Mouse (Mus musculus): Measurements from ENCODE around the gene Gm10322. TPM values are rescaled to one million over a fixed set of nuclear protein-coding genes. Genes with fewer than 3 reads are reported as not detected.

The Gm10322 gene
- total RNA-seq (2014; rRNA removed) (not detected in 2 replicates), polyA plus RNA-seq (2015; fragmentation: Nextera tagmentation; extraction: Ambion mirVana) (not detected in 2 replicates)

DNA sequence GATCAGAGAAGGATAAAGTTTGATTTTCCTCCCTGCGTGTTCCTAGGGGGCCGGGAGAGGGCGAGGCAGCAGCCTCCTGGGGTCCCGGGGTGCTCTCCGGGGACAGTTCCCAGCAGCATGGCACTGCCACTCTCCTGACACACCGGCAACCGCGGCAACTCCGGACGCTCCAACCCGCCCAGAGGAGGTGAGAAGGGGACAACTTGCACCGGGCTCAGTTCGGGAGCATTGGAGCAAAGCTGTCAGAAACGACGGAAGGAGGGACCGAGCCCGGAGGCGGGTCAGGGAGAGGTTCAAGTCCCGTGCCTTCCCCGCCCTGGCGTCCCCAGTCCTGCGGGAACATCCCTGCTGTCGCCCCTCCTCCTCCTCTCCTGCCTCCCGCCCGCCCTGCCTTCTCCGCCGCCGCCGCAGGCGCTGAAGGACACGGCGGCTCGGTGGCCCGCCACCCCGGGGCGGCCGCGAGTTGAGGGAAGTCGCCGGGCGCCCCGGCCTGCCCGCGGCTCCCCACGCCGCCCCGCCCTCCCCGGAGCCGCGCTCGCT lies at the start of gene Gm10322:
TSS of gene Gm10322 (plus strand) at position 83 of the 540 bp plus-strand sequence.
- Histone ChIP-seq H3K4me3 (ENCODE audit: low read depth, low read length) (peak within 1 kb of the TSS; percentile 96), H3K9ac (peak within 1 kb of the TSS; percentile 87), H3K4me2 (ENCODE audit: low read depth) (peak within 1 kb of the TSS; percentile 78), H3K36me3 (ENCODE audit: insufficient read depth) (no peaks in the 10 kb centered on the region), H3K9me3 (ENCODE audit: low read length) (no peaks in the 10 kb centered on the region), H3K27ac (ENCODE audit: low read depth, low read length) (peak within 1 kb of the TSS; percentile 88), H3K4me1 (ENCODE audit: insufficient read depth) (peaks cover 15% of the 10 kb centered on the region; the same call in 1 of the 2 replicates), H3K27me3 (ENCODE audit: insufficient read depth, low read length) (no peaks in the 10 kb centered on the region)
- TF ChIP-seq CTCF (IDR thresholded peaks at IDR 0.05; ENCODE audit: low read depth): peak; percentile 39
- 0% methylated on average over 41 of the region's 51 CpGs for WGBS
- peak; percentile 59 for DNase-seq
- peak; percentile 81 for ATAC-seq

GRCm38 (mm10) chr10:59566968-59567367 lies 48.9 kb upstream of the Gm10322 start:
- Histone ChIP-seq H3K27ac (ENCODE audit: low read depth, low read length) (0 out of 2 replicates have a peak overlapping the region, but pooled peaks have one; percentile 57), H3K27me3 (ENCODE audit: insufficient read depth, low read length) (no peaks in the 10 kb centered on the region), H3K4me2 (ENCODE audit: low read depth) (no peak overlapping the region), H3K4me1 (ENCODE audit: insufficient read depth) (no peaks in the 10 kb centered on the region), H3K9ac (no peak overlapping the region), H3K9me3 (ENCODE audit: low read length) (no peaks in the 10 kb centered on the region), H3K36me3 (ENCODE audit: insufficient read depth) (no peaks in the 10 kb centered on the region), H3K4me3 (ENCODE audit: low read depth, low read length) (no peak overlapping the region)
- TF ChIP-seq CTCF (IDR thresholded peaks at IDR 0.05; ENCODE audit: low read depth): no peak
- DNase-seq: no peak
- WGBS: 81% methylated on average over 13 of the region's 13 CpGs
- ATAC-seq: peak; percentile 68

DNA sequence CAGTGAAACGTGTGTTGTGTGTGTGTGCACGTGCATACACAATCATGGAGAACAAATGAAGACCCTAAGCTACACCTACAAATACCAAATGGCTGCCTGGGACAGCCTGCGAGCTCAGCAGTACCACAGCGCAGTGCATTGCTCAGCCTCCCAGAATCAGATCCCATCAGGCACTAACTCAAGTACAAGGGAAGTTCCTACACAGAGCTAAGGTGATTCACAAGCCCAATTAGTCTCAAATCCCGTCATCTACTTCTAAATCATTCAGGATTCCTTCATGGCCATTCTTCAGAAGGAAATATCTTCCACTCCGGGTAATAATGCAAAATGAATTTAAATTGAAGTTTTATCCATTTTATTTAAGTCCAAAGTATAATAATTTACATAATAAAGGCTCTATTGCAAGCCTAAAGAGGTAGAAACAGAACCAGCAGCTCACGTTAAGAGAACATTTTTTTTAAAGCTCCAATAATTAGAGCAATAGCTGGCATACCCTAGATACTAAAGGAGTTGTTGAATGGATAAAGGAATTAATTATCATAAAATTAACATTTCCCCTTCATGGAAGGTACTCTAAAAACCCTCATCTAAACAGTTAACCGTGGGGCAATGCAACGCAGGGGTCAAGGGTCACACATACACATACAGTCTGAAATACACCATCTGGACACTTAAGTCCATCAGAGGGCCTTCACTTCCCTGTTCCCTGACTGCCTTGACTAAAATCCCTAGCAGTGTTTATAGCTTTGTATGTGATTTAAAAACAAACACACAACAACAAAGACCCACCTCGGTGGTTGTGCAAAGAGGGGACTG lies 47.0 kb upstream of the Gm10322 start:
- Histone ChIP-seq H3K27ac (ENCODE audit: low read depth, low read length) (peak overlapping the region; percentile 40; the same call in 1 of the 2 replicates), H3K36me3 (ENCODE audit: insufficient read depth) (no peaks in the 10 kb centered on the region), H3K27me3 (ENCODE audit: insufficient read depth, low read length) (no peaks in the 10 kb centered on the region), H3K4me3 (ENCODE audit: low read depth, low read length) (no peak overlapping the region), H3K4me1 (ENCODE audit: insufficient read depth) (no peaks in the 10 kb centered on the region), H3K4me2 (ENCODE audit: low read depth) (no peak overlapping the region), H3K9ac (no peak overlapping the region), H3K9me3 (ENCODE audit: low read length) (peaks cover 6% of the 10 kb centered on the region; the same call in 1 of the 2 replicates)
- no peak; the same call in 1 of the 2 replicates for ATAC-seq
- no peak for TF ChIP-seq CTCF (IDR thresholded peaks at IDR 0.05; ENCODE audit: low read depth)
- WGBS: 23% methylated on average over 10 of the region's 10 CpGs
- DNase-seq: no peak

DNA sequence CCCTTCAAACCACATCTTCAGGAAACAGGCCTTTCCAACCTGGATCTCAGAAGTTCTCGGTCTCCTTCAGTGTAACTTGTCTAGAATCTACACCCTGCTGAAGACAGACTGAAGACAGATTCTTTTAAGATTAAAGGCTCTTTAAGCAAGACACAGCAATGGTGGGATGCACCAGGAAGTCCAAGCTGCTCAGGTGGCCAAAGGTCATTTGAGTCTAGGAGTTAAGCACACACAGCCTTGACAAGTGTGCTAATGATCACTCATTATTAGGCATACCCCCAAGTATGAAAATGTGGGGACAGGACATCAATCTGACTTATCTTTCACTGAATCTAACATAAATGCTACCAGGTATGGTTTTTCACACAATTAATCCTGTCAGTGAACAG lies 46.4 kb upstream of the Gm10322 start:
- Histone ChIP-seq H3K4me1 (ENCODE audit: insufficient read depth) (no peaks in the 10 kb centered on the region), H3K27me3 (ENCODE audit: insufficient read depth, low read length) (no peaks in the 10 kb centered on the region), H3K9me3 (ENCODE audit: low read length) (peaks cover 6% of the 10 kb centered on the region; the same call in 1 of the 2 replicates), H3K36me3 (ENCODE audit: insufficient read depth) (no peaks in the 10 kb centered on the region), H3K4me3 (ENCODE audit: low read depth, low read length) (no peak overlapping the region), H3K4me2 (ENCODE audit: low read depth) (no peak overlapping the region), H3K27ac (ENCODE audit: low read depth, low read length) (no peak overlapping the region), H3K9ac (no peak overlapping the region)
- ATAC-seq: no peak
- no peak for DNase-seq
- 67% methylated on average over 1 of the region's 1 CpGs for WGBS
- no peak for TF ChIP-seq CTCF (IDR thresholded peaks at IDR 0.05; ENCODE audit: low read depth)

GRCm38 (mm10) chr10:59570360-59570759 lies 45.5 kb upstream of the Gm10322 start:
- Histone ChIP-seq H3K4me1 (ENCODE audit: insufficient read depth) (no peaks in the 10 kb centered on the region), H3K4me2 (ENCODE audit: low read depth) (no peak overlapping the region), H3K9me3 (ENCODE audit: low read length) (peaks cover 6% of the 10 kb centered on the region; the same call in 1 of the 2 replicates), H3K4me3 (ENCODE audit: low read depth, low read length) (no peak overlapping the region), H3K36me3 (ENCODE audit: insufficient read depth) (no peaks in the 10 kb centered on the region), H3K9ac (no peak overlapping the region), H3K27ac (ENCODE audit: low read depth, low read length) (no peak overlapping the region), H3K27me3 (ENCODE audit: insufficient read depth, low read length) (no peaks in the 10 kb centered on the region)
- DNase-seq (no peak), ATAC-seq (no peak)
- no peak for TF ChIP-seq CTCF (IDR thresholded peaks at IDR 0.05; ENCODE audit: low read depth)
- 84% methylated on average over 6 of the region's 6 CpGs for WGBS

- no peak overlapping the region for H3K4me3 ChIP-seq (ENCODE audit: low read depth, low read length)
- H3K27me3 ChIP-seq (ENCODE audit: insufficient read depth, low read length): no peaks in the 10 kb centered on the region
- no peak overlapping the region for H3K9ac ChIP-seq
- H3K9me3 ChIP-seq (ENCODE audit: low read length): peaks cover 6% of the 10 kb centered on the region; the same call in 1 of the 2 replicates
- H3K4me1 ChIP-seq (ENCODE audit: insufficient read depth): no peaks in the 10 kb centered on the region
- H3K27ac ChIP-seq (ENCODE audit: low read depth, low read length): no peak overlapping the region
- no peak for TF ChIP-seq CTCF (IDR thresholded peaks at IDR 0.05; ENCODE audit: low read depth)
- DNase-seq: no peak
- 83% methylated on average over 2 of the region's 2 CpGs for WGBS
- H3K36me3 ChIP-seq (ENCODE audit: insufficient read depth): no peaks in the 10 kb centered on the region
- no peak overlapping the region for H3K4me2 ChIP-seq (ENCODE audit: low read depth)
- no peak for ATAC-seq
Observed at GRCm38 (mm10) chr10:59570780-59571179, 45.1 kb upstream of the Gm10322 start.

- Histone ChIP-seq H3K9me3 (ENCODE audit: low read length) (peaks cover 6% of the 10 kb centered on the region; the same call in 1 of the 2 replicates), H3K36me3 (ENCODE audit: insufficient read depth) (no peaks in the 10 kb centered on the region), H3K4me3 (ENCODE audit: low read depth, low read length) (no peak overlapping the region), H3K27ac (ENCODE audit: low read depth, low read length) (no peak overlapping the region), H3K9ac (no peak overlapping the region), H3K27me3 (ENCODE audit: insufficient read depth, low read length) (no peaks in the 10 kb centered on the region), H3K4me2 (ENCODE audit: low read depth) (no peak overlapping the region), H3K4me1 (ENCODE audit: insufficient read depth) (no peaks in the 10 kb centered on the region)
- no peak for TF ChIP-seq CTCF (IDR thresholded peaks at IDR 0.05; ENCODE audit: low read depth)
- DNase-seq (no peak), ATAC-seq (no peak)
- WGBS: 92% methylated on average over 4 of the region's 4 CpGs
Observed at GRCm38 (mm10) chr10:59571273-59571672, 44.6 kb upstream of the Gm10322 start.
